Mouse (Mus musculus): Measurements from ENCODE around the gene Pla2g15.

GRCm38 (mm10) chr8:106134751-106135571 lies 15.2 kb upstream of the Pla2g15 start:
- TF ChIP-seq CTCF (IDR thresholded peaks at IDR 0.05; ENCODE audit: control insufficient read depth, insufficient read depth, insufficient replicate concordance, low read depth, low read length), result no peak
- no peak for TF ChIP-seq POLR2A (IDR thresholded peaks at IDR 0.05; ENCODE audit: control insufficient read depth, low read depth, low read length)

Measured in testis, adult 2 months (tissue).